Mouse (Mus musculus) adrenal gland, postnatal 36 days (tissue): ENCODE data around the gene Dlx2. TPM values are rescaled to one million over a fixed set of nuclear protein-coding genes. Genes with fewer than 3 reads are reported as not detected.
A peak's percentile ranks its signal among the peaks of the same experiment; 100 is the strongest.

Experiments
- DNase-seq, 2 experiments: peaks; one replicate each; pipeline ENCODE4 v3.0.0; 2021; ENCODE audit warnings: mixed read lengths in 1 of 2
- long read RNA-seq, 2 experiments: library from polyadenylated mRNA; stranded (forward); transcript quantifications; one replicate each; pipeline ENCODE4 v2.0.0; 2021; ENCODE audit warnings: borderline sequencing depth in 2 of 2
- total RNA-seq, 2 experiments: library from RNA; stranded (reverse); gene quantifications; 2 replicates each; pipeline ENCODE4 v1.2.3; 2021

The Dlx2 gene
- under 1 TPM in 1 of 2 experiments, not detected in 1; 0.16 TPM for total RNA-seq
- long read RNA-seq, experiment 1, result 0 reads
- long read RNA-seq, experiment 2, result 0 reads

DNA sequence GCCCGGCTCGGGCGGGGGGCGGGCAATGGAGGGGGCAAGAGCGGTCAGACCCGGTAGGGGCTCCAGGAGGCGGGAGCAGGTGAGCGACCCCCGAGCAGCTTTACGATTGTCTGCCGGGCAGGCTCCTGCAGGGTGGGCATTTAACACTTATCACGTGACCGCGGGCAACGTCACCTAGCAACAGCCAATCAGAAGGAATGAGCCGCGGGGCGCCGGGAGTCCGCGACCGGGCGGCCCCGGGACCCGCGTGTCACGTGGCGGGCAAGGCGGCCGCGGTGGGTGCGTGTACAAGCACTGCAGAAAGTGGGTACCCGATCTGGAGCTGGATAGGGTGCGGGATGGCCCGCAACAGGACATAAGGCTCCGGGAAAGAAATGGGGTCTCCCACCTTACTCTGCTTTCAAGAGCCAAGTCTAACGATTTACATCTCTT lies at the start of gene Dlx2:
TSS of gene Dlx2 (minus strand) at position 115 of the 432 bp plus-strand sequence.
- no peak for DNase-seq

DNA sequence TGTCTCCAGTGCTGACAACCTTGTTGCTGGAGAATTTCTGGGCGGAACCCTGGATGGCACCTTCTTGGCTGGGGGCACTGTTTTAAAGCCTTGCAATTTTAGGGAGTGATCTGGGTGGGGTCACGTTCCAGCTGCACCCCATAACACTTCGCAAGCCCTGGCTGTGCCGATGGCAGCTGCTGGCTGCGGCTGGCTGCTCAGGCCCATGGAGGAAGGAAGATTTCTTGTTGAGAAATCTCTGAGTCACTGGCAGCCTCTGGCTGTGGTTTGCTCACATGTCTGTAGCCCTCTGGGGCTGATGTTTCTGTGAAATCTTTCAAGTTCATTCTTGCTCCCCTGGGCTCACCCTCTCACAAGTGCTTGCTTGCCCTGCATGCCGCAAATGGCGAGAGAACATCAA lies 47.9 kb upstream of the Dlx2 start:
- peak; percentile 57 to 59 for DNase-seq

GRCm38 (mm10) chr2:71589114-71589513 lies 42.6 kb upstream of the Dlx2 start:
- DNase-seq, result no peak

DNA sequence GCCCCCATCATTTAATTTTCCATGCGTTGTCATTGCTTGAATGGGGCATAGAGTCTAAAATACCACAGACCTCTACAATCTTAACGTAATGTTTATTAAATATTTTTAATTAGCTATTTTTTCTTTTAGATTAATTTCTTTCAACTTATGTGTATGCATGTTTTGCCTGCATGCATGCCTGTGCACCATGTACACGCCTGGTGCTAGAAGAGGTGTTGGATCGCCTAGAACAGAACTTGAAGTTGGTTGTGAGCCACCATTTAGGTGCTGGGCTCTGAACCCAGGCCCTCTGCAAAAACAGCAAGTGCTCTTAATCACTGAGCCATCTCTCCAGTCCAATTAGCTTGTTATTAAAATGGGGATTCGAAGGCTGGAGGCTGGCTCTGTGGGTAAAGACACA lies 34.9 kb upstream of the Dlx2 start:
- no peak for DNase-seq

DNA sequence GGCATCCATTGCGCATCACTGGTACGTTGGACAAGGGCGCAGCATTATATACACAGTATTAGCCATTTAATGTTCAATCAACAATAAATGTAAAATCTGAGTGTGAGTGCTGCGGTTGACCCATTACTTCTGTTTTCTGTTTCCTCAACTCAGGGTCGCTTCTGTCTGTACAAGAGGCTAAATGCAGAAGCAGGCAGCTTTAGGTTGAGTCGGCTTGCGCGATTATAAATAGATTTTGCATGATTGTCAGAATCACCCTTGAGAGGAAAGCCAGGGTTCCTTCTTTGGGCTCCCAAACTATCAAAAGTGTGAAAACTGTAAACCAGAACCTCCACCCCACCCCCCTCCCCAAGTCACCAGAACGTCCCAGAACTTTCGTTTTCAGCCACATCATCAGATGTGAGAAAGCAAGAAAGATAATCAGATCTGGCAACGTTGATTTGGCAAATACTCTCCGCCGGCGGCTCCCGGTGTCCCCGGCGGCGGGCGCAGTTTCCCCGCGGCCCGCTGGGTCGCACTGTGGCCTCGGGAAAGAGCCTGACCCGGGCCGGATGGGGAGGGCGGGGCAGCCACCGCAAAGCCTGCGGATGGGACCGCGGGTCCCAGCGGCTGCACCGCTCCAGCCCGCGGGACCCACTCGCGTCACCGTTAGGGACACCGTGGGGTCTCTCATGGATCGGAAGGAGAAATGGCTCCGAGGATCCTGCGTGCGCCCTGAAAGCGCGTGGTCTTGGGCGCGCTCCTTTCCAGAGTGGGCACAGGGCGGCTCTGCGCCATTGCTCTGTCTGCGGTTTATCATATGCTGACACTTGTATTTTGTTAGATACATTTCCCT lies 34.3 kb upstream of the Dlx2 start:
- peak; percentile 82 to 87 for DNase-seq

DNA sequence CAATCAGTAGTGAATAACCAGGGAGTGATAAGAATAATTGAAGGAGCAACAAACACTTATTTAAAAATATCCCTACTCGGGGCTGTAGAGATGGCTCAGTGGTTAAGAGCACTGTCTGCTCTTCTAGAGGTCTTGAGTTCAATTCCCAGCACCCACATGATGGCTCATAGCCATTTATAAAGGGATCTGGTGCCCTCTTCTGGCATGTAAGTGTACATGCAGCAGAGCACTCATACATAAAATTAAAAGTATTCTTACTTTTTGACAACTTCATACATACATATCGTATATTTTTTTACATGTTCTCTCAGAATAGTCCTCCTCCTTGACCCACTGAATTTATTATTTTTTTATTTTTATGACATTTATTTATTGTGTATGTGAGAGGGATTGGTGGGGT lies 30.5 kb upstream of the Dlx2 start:
- DNase-seq, result no peak

DNA sequence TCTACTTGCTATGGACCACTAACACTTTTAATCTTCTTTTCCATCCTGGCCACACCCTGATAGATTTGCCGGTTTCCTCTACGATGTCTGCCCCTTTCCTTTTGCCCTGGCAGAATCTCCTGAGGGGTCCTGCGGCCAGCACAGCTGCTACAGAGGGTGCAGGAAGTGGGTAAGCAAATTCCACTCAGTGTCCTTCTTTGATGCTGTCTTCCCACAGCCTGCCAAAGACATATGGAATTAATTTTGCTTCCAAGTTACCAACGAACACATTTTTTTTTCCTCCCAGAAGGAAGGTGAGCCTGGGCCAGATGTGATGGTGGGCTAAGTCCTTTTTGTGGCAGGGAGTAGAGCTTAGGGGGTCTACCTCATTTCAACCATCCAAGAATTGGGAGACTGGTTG lies 27.2 kb upstream of the Dlx2 start:
- DNase-seq, result no peak

GRCm38 (mm10) chr2:71566466-71566865 lies 19.9 kb upstream of the Dlx2 start:
- no peak for DNase-seq

- DNase-seq, result no peak
Observed at GRCm38 (mm10) chr2:71556071-71556470, 9.5 kb upstream of the Dlx2 start.

DNA sequence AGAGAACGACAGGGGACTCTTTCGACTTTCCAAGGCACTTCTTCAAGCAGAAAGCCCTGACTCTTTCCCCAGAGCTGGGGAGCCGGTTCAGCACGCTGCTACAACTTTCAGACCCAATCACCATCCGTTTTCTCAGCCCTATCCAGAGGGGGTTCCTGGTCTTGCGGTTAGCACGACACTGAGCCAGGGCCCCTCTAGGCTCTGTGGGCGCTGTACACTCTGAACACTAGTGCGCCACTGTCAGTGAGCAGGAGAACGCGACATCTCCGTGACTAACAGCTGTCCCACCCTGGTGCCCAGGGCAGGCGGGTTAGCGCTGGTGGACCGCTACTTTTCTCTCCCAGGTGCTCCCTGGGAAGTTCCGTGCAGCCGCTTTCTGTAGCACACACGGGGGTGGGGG lies 5.2 kb upstream of the Dlx2 start:
- DNase-seq, result no peak

DNA sequence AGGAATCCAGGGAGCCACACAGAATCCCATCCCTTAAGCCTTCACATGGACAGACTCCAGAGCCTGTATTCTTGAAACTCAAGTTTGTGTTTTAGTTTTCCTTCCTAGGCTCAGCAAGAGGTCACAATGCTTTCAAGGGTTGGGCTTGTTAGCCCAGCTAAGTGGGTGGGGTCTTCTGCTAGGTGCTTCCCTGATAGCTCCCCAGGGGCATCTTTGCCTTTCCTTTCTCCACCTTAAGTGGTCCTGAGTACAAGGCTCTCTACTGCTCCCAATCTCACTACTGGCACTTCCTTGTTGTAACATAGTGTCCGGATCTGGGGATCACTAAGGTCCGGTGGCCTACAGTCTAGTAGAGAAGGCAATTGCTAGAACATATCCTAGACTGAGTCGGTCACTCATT lies 3.8 kb upstream of the Dlx2 start:
- no peak for DNase-seq

GRCm38 (mm10) chr2:71547829-71548228 lies 1.3 kb upstream of the Dlx2 start:
- peak; percentile 82 to 83 for DNase-seq

DNA sequence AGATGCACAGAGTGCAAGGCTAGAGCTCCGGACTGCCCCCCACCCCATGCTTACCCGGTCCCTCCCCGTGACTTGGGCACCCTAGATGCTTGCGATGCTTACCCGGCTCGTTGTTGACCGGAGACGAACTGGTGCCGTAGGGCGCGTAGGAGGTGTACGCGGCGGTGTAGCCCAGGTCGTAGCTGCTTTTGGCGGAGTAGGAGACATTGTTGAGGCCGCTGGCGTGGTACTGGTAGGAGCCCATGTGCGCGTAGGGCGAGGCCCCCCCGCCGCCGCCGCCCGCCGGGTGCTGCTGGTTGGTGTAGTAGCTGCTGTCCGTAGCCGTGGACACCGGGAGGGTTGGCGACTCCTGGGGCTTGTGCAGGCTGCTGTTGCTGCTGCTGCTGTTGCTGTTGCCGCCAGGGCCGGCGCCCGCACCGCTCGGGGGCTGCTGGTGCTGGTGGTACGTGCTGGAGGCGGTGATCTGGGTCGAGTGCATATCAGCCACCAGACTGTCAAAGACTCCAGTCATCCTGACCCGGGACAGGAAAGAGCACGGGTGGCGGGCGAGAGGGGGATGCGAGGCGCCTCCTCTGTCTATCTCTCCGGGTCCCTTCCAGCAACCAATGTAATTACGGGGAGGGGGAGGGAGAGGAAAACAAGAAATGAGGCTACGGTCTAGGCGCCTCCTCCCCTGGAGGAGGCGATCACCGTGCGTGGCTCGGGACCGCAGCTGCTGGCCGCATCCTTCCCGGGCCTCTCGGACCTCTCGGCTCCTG lies 493 bp downstream of the Dlx2 start:
- peak in 1 of 2 experiments; percentile 45 for DNase-seq

DNA sequence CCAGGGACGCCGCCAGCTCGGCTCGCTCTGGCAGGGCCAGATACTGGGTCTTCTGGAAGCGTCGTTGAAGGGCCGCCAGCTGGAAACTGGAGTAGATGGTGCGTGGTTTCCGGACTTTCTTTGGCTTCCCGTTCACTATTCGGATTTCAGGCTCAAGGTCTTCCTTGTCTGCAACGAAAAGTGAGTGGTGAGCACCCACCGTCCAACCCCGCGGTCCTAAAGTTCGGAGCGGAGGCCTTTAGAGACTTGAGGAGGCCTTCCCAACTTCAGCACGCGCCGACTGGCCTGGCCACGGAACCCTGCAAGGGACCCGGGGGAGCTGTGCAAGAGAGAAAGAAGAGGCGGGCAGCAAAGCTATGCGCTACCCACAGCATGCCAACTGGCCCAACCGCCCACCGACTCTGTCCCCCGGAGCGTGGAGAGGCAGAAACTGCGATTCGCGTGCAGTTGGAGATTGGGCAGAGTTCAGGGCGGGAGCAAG lies 1.1 kb downstream of the Dlx2 start:
- no peak for DNase-seq

GRCm38 (mm10) chr2:71544391-71545285 lies 1.9 kb downstream of the Dlx2 start:
- DNase-seq, result no peak

DNA sequence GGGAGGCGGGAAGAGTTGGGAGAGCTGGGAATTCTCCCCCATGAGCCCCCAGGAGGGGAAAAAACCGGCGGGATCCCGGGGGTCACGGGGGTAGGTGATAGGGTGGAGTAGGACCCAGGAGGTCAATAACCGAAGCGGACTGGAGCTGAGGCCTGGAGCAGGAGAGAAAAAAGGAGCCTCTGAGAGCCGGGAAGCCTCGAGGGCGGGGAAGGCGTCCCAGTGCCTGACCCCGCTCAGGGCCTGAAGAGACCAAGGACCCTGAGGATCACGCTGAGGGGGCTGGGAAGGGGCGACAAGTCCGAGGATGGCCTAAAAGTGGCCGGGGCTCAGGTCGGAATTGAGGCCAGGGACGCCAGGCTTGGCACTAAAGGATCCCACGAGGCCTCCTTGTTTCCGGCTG lies 2.6 kb downstream of the Dlx2 start:
- DNase-seq, result no peak

GRCm38 (mm10) chr2:71543531-71543930 lies 3.0 kb downstream of the Dlx2 start:
- DNase-seq, result no peak

- peak; percentile 75 to 82 for DNase-seq
Observed at GRCm38 (mm10) chr2:71542816-71543301, 3.7 kb downstream of the Dlx2 start.

GRCm38 (mm10) chr2:71542227-71542815 lies 4.2 kb downstream of the Dlx2 start:
- DNase-seq, result no peak

- DNase-seq, result no peak
Observed at GRCm38 (mm10) chr2:71541418-71542226, 4.9 kb downstream of the Dlx2 start.
